Comparison of ENCODE assay signal across 9 mouse cellular contexts in genomic region chr12:104938935-104939334, GRCm38 (mm10).
DNase-seq lines count a peak whose midpoint lies in the region; ATAC-seq and TF ChIP-seq lines count a peak whose summit lies in the region.
"Had no signal": no experiment of that assay in that cellular context is flagged by ENCODE, and none has a peak within 500 bp of the region (broad histone marks: within the 10 kb centered on the region; RNA-seq: fewer than 3 reads in every experiment).

No protein-coding gene starts in this region.

- WGBS in forebrain, embryonic 13.5 days, result 76% methylated on average over 5 of the region's 5 CpGs
- WGBS in forebrain, embryonic 11.5 days, result 69% methylated on average over 5 of the region's 5 CpGs
- 59% methylated on average over 5 of the region's 5 CpGs for WGBS in lung, postnatal 0 days
- WGBS in forebrain, embryonic 14.5 days, result 70% methylated on average over 5 of the region's 5 CpGs
- WGBS in midbrain, postnatal 0 days, result 81% methylated on average over 5 of the region's 5 CpGs

- ATAC-seq in forebrain, embryonic 13.5 days, result peak; percentile 42
- ATAC-seq in forebrain, embryonic 11.5 days (replicated peaks; ENCODE audit: low FRiP score), result no peak
- no peak for ATAC-seq in lung, postnatal 0 days
- peak; percentile 13; the same call in 1 of the 2 replicates for ATAC-seq in forebrain, embryonic 14.5 days
- ATAC-seq in midbrain, postnatal 0 days (ENCODE audit: low FRiP score), result no peak

- H3K27ac ChIP-seq in forebrain, embryonic 13.5 days, result 0 out of 2 replicates have a peak overlapping the region, but pooled peaks have one; percentile 44
- H3K27ac ChIP-seq in forebrain, embryonic 11.5 days (ENCODE audit: low read depth, low read length), result no peak overlapping the region
- H3K27ac ChIP-seq in lung, postnatal 0 days (ENCODE audit: low read length), result no peak overlapping the region
- H3K27ac ChIP-seq in forebrain, embryonic 14.5 days (ENCODE audit: low read depth, low read length), result no peak overlapping the region
- H3K27ac ChIP-seq in midbrain, postnatal 0 days (ENCODE audit: low read depth, low read length), result no peak overlapping the region
- H3K27ac ChIP-seq: stomach, embryonic 15.5 days had no signal

- no peaks in the 10 kb centered on the region for H3K9me3 ChIP-seq in forebrain, embryonic 13.5 days (replicated peaks)
- H3K9me3 ChIP-seq in forebrain, embryonic 11.5 days (ENCODE audit: control insufficient read depth, low read length), result peaks cover 5% of the 10 kb centered on the region; the same call in 1 of the 2 replicates
- 0 out of 2 replicates have a peak, but pooled peaks cover 3% of the 10 kb centered on the region for H3K9me3 ChIP-seq in lung, postnatal 0 days (ENCODE audit: low read length)
- H3K9me3 ChIP-seq in forebrain, embryonic 14.5 days (replicated peaks; ENCODE audit: control insufficient read depth, low read length), result peaks cover 4% of the 10 kb centered on the region; the same call in 1 of the 2 replicates
- no peaks in the 10 kb centered on the region for H3K9me3 ChIP-seq in midbrain, postnatal 0 days (ENCODE audit: low read length)
- H3K9me3 ChIP-seq: stomach, embryonic 15.5 days had no signal

- H3K4me1 ChIP-seq in forebrain, embryonic 13.5 days, result peaks cover 8% of the 10 kb centered on the region
- no peaks in the 10 kb centered on the region for H3K4me1 ChIP-seq in forebrain, embryonic 11.5 days (replicated peaks; ENCODE audit: control insufficient read depth, insufficient read depth, low read length)
- no peaks in the 10 kb centered on the region for H3K4me1 ChIP-seq in lung, postnatal 0 days (ENCODE audit: insufficient read depth, low read depth, low read length)
- H3K4me1 ChIP-seq in forebrain, embryonic 14.5 days (ENCODE audit: control insufficient read depth, insufficient read depth, low read length), result no peaks in the 10 kb centered on the region
- no peaks in the 10 kb centered on the region for H3K4me1 ChIP-seq in midbrain, postnatal 0 days (ENCODE audit: insufficient read depth, low read length)

- peak; percentile 59 for TF ChIP-seq CTCF in lung, postnatal 0 days (IDR thresholded peaks at IDR 0.05)
- TF ChIP-seq CTCF in midbrain, postnatal 0 days (IDR thresholded peaks at IDR 0.05), result peak; percentile 42

- no peak overlapping the region for H3K4me3 ChIP-seq in forebrain, embryonic 13.5 days
- H3K4me3 ChIP-seq in forebrain, embryonic 11.5 days (ENCODE audit: low read depth, low read length), result no peak overlapping the region
- no peak overlapping the region for H3K4me3 ChIP-seq in lung, postnatal 0 days (ENCODE audit: low read depth, low read length)
- no peak overlapping the region for H3K4me3 ChIP-seq in forebrain, embryonic 14.5 days (ENCODE audit: low read depth, low read length)
- no peak overlapping the region for H3K4me3 ChIP-seq in midbrain, postnatal 0 days (ENCODE audit: low read depth, low read length)
- H3K4me3 ChIP-seq: stomach, embryonic 15.5 days had no signal

- no peak overlapping the region for H3K4me2 ChIP-seq in forebrain, embryonic 13.5 days
- H3K4me2 ChIP-seq in forebrain, embryonic 11.5 days (ENCODE audit: low read depth, low read length, severe bottlenecking), result no peak overlapping the region
- no peak overlapping the region for H3K4me2 ChIP-seq in lung, postnatal 0 days (replicated peaks; ENCODE audit: low read depth, low read length)
- no peak overlapping the region for H3K4me2 ChIP-seq in forebrain, embryonic 14.5 days (ENCODE audit: low read length)
- no peak overlapping the region for H3K4me2 ChIP-seq in midbrain, postnatal 0 days (ENCODE audit: low read depth, low read length, poor library complexity, severe bottlenecking)
- H3K4me2 ChIP-seq: stomach, embryonic 15.5 days had no signal

- peaks cover 10% of the 10 kb centered on the region for H3K27me3 ChIP-seq in forebrain, embryonic 13.5 days
- H3K27me3 ChIP-seq in forebrain, embryonic 11.5 days (ENCODE audit: control insufficient read depth, insufficient read depth, low read length), result no peaks in the 10 kb centered on the region
- H3K27me3 ChIP-seq in lung, postnatal 0 days (replicated peaks; ENCODE audit: insufficient read depth, low read length), result no peaks in the 10 kb centered on the region
- H3K27me3 ChIP-seq in forebrain, embryonic 14.5 days (replicated peaks; ENCODE audit: control insufficient read depth, insufficient read depth, low read length), result no peaks in the 10 kb centered on the region
- H3K27me3 ChIP-seq in midbrain, postnatal 0 days (ENCODE audit: insufficient read depth, low read length), result no peaks in the 10 kb centered on the region
- H3K27me3 ChIP-seq: stomach, embryonic 15.5 days had no signal

- DNase-seq in forebrain, embryonic 11.5 days (ENCODE audit: low spot score), result no peak
- no peak for DNase-seq in lung, postnatal 0 days (ENCODE audit: low spot score)
- DNase-seq in lung, postnatal 25 days (ENCODE audit: low spot score), result no peak
- DNase-seq in forebrain, embryonic 14.5 days (ENCODE audit: low spot score), result no peak
- DNase-seq in midbrain, postnatal 0 days (ENCODE audit: low spot score), result peak; percentile 18
- DNase-seq in adrenal gland, postnatal 36 days, result no peak
- DNase-seq in gastrocnemius, adult 8-10 months (ENCODE audit: low spot score in 2 of 2), result no peak

- TF ChIP-seq EP300 in lung, postnatal 0 days (IDR thresholded peaks at IDR 0.05), result no peak

- H3K9ac ChIP-seq in forebrain, embryonic 13.5 days, result no peak overlapping the region
- H3K9ac ChIP-seq in forebrain, embryonic 11.5 days (ENCODE audit: low read length), result no peak overlapping the region
- H3K9ac ChIP-seq in lung, postnatal 0 days (replicated peaks; ENCODE audit: low read depth), result no peak overlapping the region
- no peak overlapping the region for H3K9ac ChIP-seq in forebrain, embryonic 14.5 days (ENCODE audit: low read length)
- H3K9ac ChIP-seq in midbrain, postnatal 0 days (replicated peaks; ENCODE audit: low read length, poor library complexity, severe bottlenecking), result no peak overlapping the region
- H3K9ac ChIP-seq: stomach, embryonic 15.5 days had no signal

- no peaks in the 10 kb centered on the region for H3K36me3 ChIP-seq in forebrain, embryonic 13.5 days (ENCODE audit: poor library complexity, severe bottlenecking)
- no peaks in the 10 kb centered on the region for H3K36me3 ChIP-seq in forebrain, embryonic 11.5 days (ENCODE audit: control insufficient read depth, insufficient read depth, low read length)
- no peaks in the 10 kb centered on the region for H3K36me3 ChIP-seq in lung, postnatal 0 days (ENCODE audit: insufficient read depth, low read length)
- H3K36me3 ChIP-seq in forebrain, embryonic 14.5 days (ENCODE audit: control insufficient read depth, insufficient read depth, low read length), result no peaks in the 10 kb centered on the region
- H3K36me3 ChIP-seq in midbrain, postnatal 0 days (ENCODE audit: insufficient read depth, low read length), result no peaks in the 10 kb centered on the region
- H3K36me3 ChIP-seq: stomach, embryonic 15.5 days had no signal

Comparison
In these comparisons a context has a peak if more than half of its experiments do, and no peak if none do; other contexts are left out.
1. ATAC-seq: peak in forebrain, embryonic 13.5 days (single experiment) and forebrain, embryonic 14.5 days (single experiment); none in forebrain, embryonic 11.5 days (single experiment), lung, postnatal 0 days (single experiment) and midbrain, postnatal 0 days (single experiment).